Mouse (Mus musculus) cerebellum, postnatal 25 days (tissue): ENCODE results near the gene Foxi3.

ENCODE experiments used
- DNase-seq, 2 experiments: peaks; one replicate each; pipeline ENCODE4 v3.0.0; 2021; ENCODE audit warnings: mixed read lengths in 2 of 2

Gene Foxi3

GRCm38 (mm10) chr6:70996123-70996723 lies 39.9 kb downstream of the Foxi3 start:
- no peak for DNase-seq

- DNase-seq = no peak
These were observed 46.3 kb downstream of the Foxi3 start for GRCm38 (mm10) chr6:71002656-71003055.

GRCm38 (mm10) chr6:71004161-71004560 lies 47.8 kb downstream of the Foxi3 start:
- no peak for DNase-seq
